ENCODE assay signal across 10 mouse cellular contexts in genomic region chr12:55837495-55837894, GRCm38 (mm10). TPM values are rescaled to one million over a fixed set of nuclear protein-coding genes. Genes with fewer than 3 reads are reported as not detected.
A peak's percentile ranks its signal among the peaks of the same experiment; 100 is the strongest.
DNase-seq lines count a peak whose midpoint lies in the region; ATAC-seq and TF ChIP-seq lines count a peak whose summit lies in the region.
"Had no signal": no experiment of that assay in that cellular context is flagged by ENCODE, and none has a peak within 500 bp of the region (broad histone marks: within the 10 kb centered on the region; RNA-seq: fewer than 3 reads in every experiment).

No protein-coding gene starts in this region.

- H3K79me3 ChIP-seq in C2C12 (ENCODE audit: low read depth) = peaks cover 17% of the 10 kb centered on the region

- H3K4me3 ChIP-seq in heart, embryonic 13.5 days = peak overlapping the region; percentile 88
- H3K4me3 ChIP-seq in C2C12 (ENCODE audit: insufficient read depth, poor library complexity, severe bottlenecking) = peak overlapping the region; percentile 98
- H3K4me3 ChIP-seq in forebrain, embryonic 14.5 days (ENCODE audit: low read depth, low read length) = no peak overlapping the region
- peak overlapping the region; percentile 87 for H3K4me3 ChIP-seq in liver, embryonic 13.5 days (replicated peaks)

- H3K9ac ChIP-seq in heart, embryonic 13.5 days = peak overlapping the region; percentile 91; the same call in 1 of the 2 replicates
- H3K9ac ChIP-seq in forebrain, embryonic 14.5 days (ENCODE audit: low read length) = no peak overlapping the region
- peak overlapping the region; percentile 87; the same call in 1 of the 2 replicates for H3K9ac ChIP-seq in liver, embryonic 13.5 days

- no peak for TF ChIP-seq CTCF in C2C12 (IDR thresholded peaks at IDR 0.05; ENCODE audit: control insufficient read depth, insufficient read depth, insufficient read length)

- H3K79me2 ChIP-seq in C2C12 (ENCODE audit: control insufficient read depth, insufficient read depth) = peaks cover 32% of the 10 kb centered on the region

- no peak overlapping the region for H3K27ac ChIP-seq in heart, embryonic 13.5 days (replicated peaks)
- no peak overlapping the region for H3K27ac ChIP-seq in forebrain, embryonic 14.5 days (ENCODE audit: low read depth, low read length)
- no peak overlapping the region for H3K27ac ChIP-seq in liver, embryonic 13.5 days

- peak overlapping the region; percentile 83 for H3K4me2 ChIP-seq in heart, embryonic 13.5 days
- H3K4me2 ChIP-seq in forebrain, embryonic 14.5 days (ENCODE audit: low read length) = peak overlapping the region; percentile 78
- peak overlapping the region; percentile 84 for H3K4me2 ChIP-seq in liver, embryonic 13.5 days

- H3K4me1 ChIP-seq in heart, embryonic 13.5 days = peaks cover 15% of the 10 kb centered on the region
- peaks cover 7% of the 10 kb centered on the region for H3K4me1 ChIP-seq in forebrain, embryonic 14.5 days (ENCODE audit: control insufficient read depth, insufficient read depth, low read length)
- peaks cover 17% of the 10 kb centered on the region for H3K4me1 ChIP-seq in liver, embryonic 13.5 days (replicated peaks)

- H3K9me3 ChIP-seq in heart, embryonic 13.5 days = no peaks in the 10 kb centered on the region
- H3K9me3 ChIP-seq in forebrain, embryonic 14.5 days (replicated peaks; ENCODE audit: control insufficient read depth, low read length) = no peaks in the 10 kb centered on the region
- H3K9me3 ChIP-seq in liver, embryonic 13.5 days (replicated peaks) = no peaks in the 10 kb centered on the region

- DNase-seq in heart, adult 8-10 months (ENCODE audit: low spot score) = no peak
- no peak for DNase-seq in forebrain, embryonic 14.5 days (ENCODE audit: low spot score)
- DNase-seq in liver, embryonic 13.5 days = no peak
- DNase-seq in urinary bladder, adult 2 months (ENCODE audit: low spot score) = no peak
- DNase-seq in right cerebral cortex, postnatal 25 days = no peak
- DNase-seq in kidney, adult 9 months = no peak
- DNase-seq: left cerebral cortex, postnatal 4 days; right cerebral cortex, adult 18-20 months had no signal

- H3K36me3 ChIP-seq in heart, embryonic 13.5 days = peaks cover 18% of the 10 kb centered on the region
- H3K36me3 ChIP-seq in C2C12 (ENCODE audit: control insufficient read depth, insufficient read depth) = peaks cover 19% of the 10 kb centered on the region
- H3K36me3 ChIP-seq in forebrain, embryonic 14.5 days (ENCODE audit: control insufficient read depth, insufficient read depth, low read length) = peaks cover 12% of the 10 kb centered on the region
- H3K36me3 ChIP-seq in liver, embryonic 13.5 days = peaks cover 12% of the 10 kb centered on the region; the same call in 1 of the 2 replicates

- WGBS in heart, embryonic 13.5 days = 81% methylated on average over 3 of the region's 3 CpGs
- WGBS in forebrain, embryonic 14.5 days = 75% methylated on average over 3 of the region's 3 CpGs
- WGBS in liver, embryonic 13.5 days (ENCODE audit: insufficient replicate concordance) = 73% methylated on average over 3 of the region's 3 CpGs

- no peak for ATAC-seq in heart, embryonic 13.5 days (ENCODE audit: extremely low read depth, insufficient number of reproducible peaks, low FRiP score, low TSS enrichment)
- ATAC-seq in forebrain, embryonic 14.5 days = no peak
- ATAC-seq in liver, embryonic 13.5 days (ENCODE audit: low read depth) = no peak

- no peak overlapping the region for H3ac ChIP-seq in C2C12 (ENCODE audit: control insufficient read depth, insufficient read length, low read depth)

- H3K27me3 ChIP-seq in heart, embryonic 13.5 days (replicated peaks) = no peaks in the 10 kb centered on the region
- no peaks in the 10 kb centered on the region for H3K27me3 ChIP-seq in C2C12 (ENCODE audit: control insufficient read depth, insufficient read depth, insufficient read length)
- H3K27me3 ChIP-seq in forebrain, embryonic 14.5 days (replicated peaks; ENCODE audit: control insufficient read depth, insufficient read depth, low read length) = no peaks in the 10 kb centered on the region
- H3K27me3 ChIP-seq in liver, embryonic 13.5 days = no peaks in the 10 kb centered on the region

TF ChIP-seq in C2C12, 6 proteins besides CTCF, POLR2A, EP300 and RAD21:
- no peak for TF ChIP-seq MYOD1 (IDR thresholded peaks at IDR 0.05; ENCODE audit: control insufficient read depth, insufficient read length, low read depth)
- no peak for TF ChIP-seq MYOG (IDR thresholded peaks at IDR 0.05; ENCODE audit: control insufficient read depth, extremely low read depth, insufficient read length)
- TF ChIP-seq MAX (IDR thresholded peaks at IDR 0.05) = no peak
- no peak for TF ChIP-seq USF1 (IDR thresholded peaks at IDR 0.05; ENCODE audit: low read depth)
- no peak for TF ChIP-seq CEBPB (IDR thresholded peaks at IDR 0.05; ENCODE audit: low read depth)
- no peak for TF ChIP-seq FOSL1 (IDR thresholded peaks at IDR 0.05; ENCODE audit: insufficient read depth, low read length, poor library complexity, severe bottlenecking)

RNA-seq across cellular contexts. Expression of gene Brms1l, which starts 1.4 kb away (rescaled TPM):
- 26.3 and 28.8 TPM in 2 replicates for polyA plus RNA-seq in heart, embryonic 13.5 days (2015; fragmentation: Nextera tagmentation; extraction: Ambion mirVana)
- 10 to 100 TPM; 19.1 to 30.5 (median 25.2) TPM for total RNA-seq in heart, adult 8-10 months (2022)
- 22.5 TPM for polyA plus RNA-seq in C2C12 (2012; fragmentation: generic; extraction: Trizol)
- polyA plus RNA-seq in forebrain, embryonic 14.5 days (2014; fragmentation: Nextera tagmentation; extraction: Ambion mirVana) = 45.1 and 47.4 TPM in 2 replicates
- polyA plus RNA-seq in liver, embryonic 13.5 days (2015; fragmentation: Nextera tagmentation; extraction: Ambion mirVana) = 18.7 and 20.7 TPM in 2 replicates
- polyA plus RNA-seq in urinary bladder, adult 2 months (2012; rRNA removed) = 46.1 and 53.9 TPM in 2 replicates

RNA-seq across cellular contexts. Expression of gene Ralgapa1, which starts 16.5 kb away (rescaled TPM):
- 12.3 and 13.0 TPM in 2 replicates for polyA plus RNA-seq in heart, embryonic 13.5 days (2015; fragmentation: Nextera tagmentation; extraction: Ambion mirVana)
- total RNA-seq in heart, adult 8-10 months (2022) = 10 to 100 TPM; 53.9 to 64.4 (median 58.9) TPM
- polyA plus RNA-seq in C2C12 (2012; fragmentation: generic; extraction: Trizol) = 3.6 TPM
- polyA plus RNA-seq in forebrain, embryonic 14.5 days (2014; fragmentation: Nextera tagmentation; extraction: Ambion mirVana) = 16.6 and 22.2 TPM in 2 replicates
- polyA plus RNA-seq in liver, embryonic 13.5 days (2015; fragmentation: Nextera tagmentation; extraction: Ambion mirVana) = 4.0 and 4.9 TPM in 2 replicates
- polyA plus RNA-seq in urinary bladder, adult 2 months (2012; rRNA removed) = 34.0 and 44.0 TPM in 2 replicates
